Mouse (Mus musculus): ENCODE results near the gene Fnbp1l. TPM values are rescaled to one million over a fixed set of nuclear protein-coding genes. Genes with fewer than 3 reads are reported as not detected.

Gene Fnbp1l
- under 1 TPM in 1 of 2 experiments, not detected in 1; 0.08 TPM for polyA plus RNA-seq (2017; shearing (Covaris generic))

DNA sequence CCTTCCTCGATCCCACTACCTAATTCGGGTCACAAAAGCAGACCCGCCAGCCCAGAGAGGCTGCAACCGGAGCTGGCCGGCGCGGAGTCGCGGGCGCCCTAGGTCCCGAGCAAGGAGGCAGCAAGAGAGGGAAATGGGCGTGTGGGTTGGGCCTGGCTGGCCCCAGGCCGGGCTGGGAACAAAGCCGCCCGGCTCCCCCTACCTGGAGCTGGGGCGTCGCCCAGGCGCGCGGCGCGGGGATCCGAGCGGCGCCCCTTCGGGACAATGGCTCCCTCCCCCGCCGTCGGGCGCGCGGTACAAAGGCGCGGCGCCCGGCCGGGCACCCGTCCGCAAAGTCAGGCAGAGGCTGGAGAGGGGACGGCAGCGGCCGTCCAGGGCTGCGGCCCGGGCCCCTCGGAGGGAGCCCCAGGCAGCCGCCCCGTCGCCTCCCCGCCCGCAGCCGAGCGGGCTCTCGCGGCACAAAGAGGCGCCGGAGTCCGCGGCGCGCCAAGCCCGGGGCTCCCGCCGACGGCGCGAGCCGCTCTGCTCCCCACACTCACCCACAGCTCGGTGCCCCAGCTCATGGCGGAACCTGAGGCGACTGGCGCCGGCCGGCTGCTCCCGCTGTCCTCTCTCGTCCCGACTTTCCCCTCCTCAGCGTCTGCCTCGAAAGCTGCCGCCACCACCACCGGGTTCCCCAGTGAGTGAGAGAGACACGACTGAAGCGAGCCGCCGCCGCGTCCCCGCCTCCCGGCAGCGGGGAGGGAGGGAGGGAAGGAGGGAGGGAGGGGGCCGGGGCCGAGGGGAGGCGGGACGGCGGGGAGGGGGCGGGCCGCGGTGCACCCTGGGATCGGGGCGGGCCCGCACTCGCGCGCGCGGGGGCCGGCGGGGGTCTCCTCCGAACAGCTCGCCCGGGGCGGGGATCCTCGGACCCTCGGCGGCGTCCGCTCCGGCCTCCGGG is at the start of gene Fnbp1l:
Fnbp1l (minus strand) TSS at position 725 of the 940 bp plus-strand sequence.
- peak; percentile 27 for ATAC-seq

DNA sequence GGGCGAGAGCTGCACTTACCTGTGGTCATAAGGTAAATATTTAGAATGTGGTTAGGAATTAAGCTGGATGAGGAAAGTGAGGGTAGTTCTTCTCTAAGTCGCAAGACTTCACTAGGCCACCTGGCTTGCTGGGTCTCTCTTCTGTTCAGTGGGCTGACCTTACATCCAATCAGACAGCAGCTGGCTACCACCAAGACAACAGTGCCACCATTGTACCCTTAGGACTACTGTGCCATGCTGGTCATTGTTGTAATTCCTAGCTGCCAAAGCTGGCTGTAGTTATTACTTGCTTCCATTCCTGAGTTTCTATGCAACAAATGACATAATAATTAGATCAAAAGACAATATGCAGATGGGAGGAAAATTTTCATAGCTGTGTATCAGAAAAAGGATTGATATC is 41.3 kb upstream of the Fnbp1l start:
- ATAC-seq, result no peak

DNA sequence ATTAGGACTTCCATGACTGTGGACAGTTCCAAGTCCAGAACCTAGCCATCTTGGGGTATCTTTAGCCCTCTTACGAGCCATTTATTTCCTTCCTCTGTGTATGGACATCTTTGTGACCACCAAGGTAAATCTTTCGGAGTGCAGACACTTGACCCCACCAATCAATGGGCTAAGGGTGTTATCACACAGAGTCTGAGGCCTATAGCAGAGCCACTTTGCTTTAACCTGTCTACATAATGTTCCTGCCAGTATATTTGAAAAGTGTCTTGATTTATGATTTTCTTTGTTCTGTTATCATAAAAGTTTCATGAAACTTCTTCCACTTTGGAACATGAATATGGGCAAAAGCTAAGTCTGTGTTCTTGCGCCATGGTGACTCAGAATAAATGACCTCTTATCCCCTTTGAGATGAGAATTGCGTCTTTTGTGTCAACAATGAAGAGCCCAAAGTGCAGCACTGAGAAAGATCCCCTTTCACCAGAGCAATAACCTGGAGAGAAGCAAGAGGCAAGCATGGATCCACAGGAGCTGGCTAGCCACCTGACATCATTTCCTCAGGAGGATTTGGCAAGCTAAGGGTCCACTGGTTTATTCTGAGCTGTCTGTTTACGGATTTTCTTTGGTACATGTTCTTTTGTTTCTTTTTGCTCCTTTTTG is 39.9 kb upstream of the Fnbp1l start:
- no peak for ATAC-seq

DNA sequence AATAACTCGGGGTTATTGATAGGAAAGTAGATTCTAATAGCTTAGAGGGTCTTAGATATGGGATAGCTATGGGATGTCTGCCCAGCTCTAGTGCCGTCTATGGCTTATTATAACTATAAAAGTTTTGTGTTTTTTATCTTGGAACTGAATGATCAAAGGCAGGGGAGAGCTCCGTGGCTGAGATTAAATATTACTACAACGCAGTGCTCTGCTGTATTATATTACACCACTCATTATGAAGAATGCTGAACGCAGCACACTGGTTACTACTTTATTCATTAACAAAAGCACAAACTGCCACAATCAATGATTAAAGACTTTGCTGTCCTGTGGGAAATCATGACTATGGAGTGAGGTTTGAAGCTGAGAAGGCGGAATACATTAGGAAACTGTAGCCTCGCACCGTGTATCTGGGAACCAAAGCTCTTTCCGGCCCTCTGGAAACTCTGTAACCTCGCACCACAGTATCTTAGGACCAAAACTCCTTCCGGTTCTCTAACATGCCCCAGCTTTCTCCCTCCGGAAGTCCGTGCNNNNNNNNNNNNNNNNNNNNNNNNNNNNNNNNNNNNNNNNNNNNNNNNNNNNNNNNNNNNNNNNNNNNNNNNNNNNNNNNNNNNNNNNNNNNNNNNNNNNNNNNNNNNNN is 27.8 kb upstream of the Fnbp1l start:
- ATAC-seq, result no peak

DNA sequence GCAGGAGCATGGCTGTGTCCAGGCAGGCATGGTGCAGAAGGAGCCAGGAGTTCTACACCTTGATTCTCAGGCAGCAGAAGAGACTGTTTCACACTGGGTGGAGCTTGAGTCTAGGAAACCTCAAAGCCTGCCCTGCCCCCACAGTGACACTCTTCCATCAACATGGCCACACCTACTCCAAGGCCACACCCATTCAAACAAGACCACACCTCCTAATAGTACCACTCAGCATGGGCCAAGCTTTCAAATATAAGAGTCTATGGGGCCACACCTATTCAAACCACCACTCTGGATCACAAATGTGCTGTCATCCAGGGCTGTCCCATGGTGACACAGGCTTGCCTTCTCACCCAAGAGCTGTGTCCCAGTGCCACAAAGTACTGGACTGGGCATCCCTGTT is 20.8 kb upstream of the Fnbp1l start:
- ATAC-seq, result no peak

DNA sequence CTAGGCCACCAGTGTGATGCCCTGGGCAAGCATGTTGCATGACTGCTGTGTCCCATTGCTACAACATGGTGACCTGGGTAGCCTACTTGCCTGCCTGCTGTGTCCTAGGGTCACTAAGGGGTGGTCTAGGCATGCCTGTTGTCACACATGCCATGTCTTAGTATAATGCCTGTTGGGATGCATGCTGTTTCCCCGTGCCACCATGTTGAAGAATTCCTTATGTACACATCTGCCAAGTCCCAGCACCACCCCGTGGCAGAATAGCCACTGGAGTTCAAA is 19.6 kb upstream of the Fnbp1l start:
- ATAC-seq, result no peak

DNA sequence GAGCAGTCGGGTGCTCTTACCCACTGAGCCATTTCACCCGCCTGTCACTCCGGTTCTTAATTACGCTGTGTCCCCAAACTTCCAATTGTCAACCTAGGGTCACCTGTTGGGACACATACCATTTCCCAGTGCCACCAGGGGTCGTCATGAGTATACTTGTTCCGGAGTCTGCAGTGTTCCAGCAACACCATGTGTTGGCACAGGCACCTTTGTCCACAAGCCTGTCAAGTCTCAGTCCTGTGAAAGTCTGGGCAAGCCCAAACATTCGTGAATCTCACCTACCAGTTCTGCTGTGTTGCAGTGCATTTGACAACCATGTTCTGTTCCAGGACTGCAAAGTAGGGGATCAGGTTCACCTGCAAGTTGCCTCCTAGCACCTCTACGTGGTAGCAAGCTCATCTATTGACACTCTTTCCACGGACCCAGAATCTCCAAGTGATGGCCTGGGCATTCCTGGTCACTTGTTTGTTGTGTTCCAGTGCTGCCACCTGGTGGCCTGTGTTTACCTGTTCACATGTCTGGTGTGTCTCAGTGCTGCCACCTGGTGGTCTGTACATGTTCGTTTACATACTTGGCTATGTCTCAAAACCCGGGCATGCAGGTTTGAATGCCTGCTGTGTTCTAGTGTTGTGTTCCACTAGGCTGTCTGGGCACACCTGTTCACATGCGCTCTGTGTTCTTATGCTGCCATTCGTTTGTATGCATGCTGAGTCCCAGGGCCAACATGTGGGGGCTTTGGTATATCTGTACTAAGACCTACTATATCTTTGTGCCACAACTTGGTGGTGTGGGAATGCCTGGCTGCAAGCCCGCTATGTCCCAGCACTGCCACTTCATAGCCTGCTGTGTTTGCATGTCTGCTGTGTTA is 19.0 kb upstream of the Fnbp1l start:
- ATAC-seq, result peak; percentile 91

DNA sequence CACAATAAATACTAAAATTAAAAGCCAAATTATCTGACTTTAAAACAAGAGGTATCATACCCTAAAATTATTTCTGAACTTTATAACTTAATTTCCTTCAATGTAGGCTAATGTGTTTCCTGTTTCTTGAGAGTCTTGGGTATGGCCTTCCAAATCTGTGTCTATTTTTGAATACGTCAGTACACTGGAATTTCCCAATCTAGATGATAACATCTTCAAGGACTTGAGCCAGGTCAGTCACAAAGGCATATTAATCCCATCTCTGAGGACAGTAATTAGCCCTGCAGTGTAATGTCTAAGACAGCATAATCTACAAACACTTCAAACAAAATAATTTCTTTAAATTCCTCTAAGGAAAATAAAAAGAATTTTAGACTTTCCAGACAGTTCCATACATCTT is 17.8 kb upstream of the Fnbp1l start:
- no peak for ATAC-seq

DNA sequence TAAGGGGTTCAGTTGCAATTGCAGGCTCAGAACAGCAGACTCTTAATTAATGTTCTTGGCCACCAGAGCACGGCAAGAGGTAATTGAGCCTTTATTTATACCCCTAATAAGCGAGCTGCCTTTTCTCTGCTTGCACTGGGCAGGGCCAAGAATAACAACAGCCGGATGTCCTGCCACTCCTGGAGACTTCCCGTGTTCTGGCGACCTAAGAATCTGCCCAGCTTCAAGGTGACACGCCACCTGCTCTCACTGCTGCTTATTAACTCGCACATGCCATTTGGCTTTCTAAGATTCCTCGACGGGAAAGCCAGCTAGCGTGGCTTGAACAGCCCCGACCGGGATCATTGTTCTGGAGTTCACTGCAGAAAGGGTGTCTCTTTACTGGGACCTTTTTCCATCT is 15.7 kb upstream of the Fnbp1l start:
- ATAC-seq, result no peak

DNA sequence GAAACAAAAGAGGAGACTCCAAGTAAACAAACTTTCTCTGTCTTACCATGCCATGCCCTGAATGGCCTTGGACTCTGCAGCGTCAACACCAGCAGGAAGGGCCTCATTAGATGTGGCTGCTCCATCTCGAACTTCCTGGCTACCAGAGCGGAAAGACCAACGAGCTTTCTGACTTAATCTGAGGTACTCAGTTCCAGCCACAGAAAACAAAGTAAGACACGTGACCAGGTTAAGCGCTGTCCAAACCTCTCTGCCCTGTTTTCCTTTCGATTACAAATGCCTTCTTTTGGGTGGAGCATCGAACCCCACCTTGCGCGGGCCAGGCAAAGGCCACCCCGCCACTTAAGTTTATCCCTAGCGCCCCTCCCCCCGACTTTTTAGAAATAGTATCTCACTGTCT is 10.1 kb upstream of the Fnbp1l start:
- peak; percentile 65 for ATAC-seq

DNA sequence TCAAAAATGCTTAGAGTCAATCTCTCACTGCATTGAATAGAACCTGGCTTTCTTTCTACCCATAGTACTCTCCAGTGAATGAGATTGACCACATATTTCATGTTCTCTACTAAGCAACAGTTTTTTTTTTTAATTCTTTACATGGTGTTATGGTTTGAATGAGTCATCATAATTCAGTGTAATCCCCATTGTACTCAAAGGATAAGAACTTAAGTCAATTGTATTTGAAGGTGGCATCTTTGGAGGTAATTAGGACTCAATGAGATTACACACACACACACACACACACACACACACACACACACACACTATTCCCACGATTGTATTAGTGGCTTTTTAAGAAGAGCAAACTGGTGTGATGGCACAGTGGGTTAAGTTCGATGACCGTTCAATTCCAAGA is 9.4 kb upstream of the Fnbp1l start:
- no peak for ATAC-seq

DNA sequence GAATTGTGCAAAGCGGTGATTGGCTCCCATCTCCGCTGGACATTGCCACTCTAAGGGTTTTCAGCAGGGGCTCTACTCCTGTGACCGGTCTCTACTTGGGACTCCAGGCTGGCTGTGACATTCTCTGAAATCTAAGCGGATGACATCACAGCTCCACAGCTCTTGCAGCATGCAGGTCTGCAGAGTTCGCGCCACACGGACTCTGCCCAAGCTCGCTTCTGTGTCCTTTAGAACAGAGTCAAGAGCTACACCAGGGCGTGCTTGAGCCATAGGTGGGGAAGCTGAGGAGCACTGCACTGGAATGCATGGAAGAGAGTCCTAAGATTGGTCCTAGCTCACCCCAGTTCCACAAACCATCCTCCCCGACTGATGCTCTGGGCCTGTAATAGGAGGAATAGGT is 9.0 kb upstream of the Fnbp1l start:
- no peak for ATAC-seq

DNA sequence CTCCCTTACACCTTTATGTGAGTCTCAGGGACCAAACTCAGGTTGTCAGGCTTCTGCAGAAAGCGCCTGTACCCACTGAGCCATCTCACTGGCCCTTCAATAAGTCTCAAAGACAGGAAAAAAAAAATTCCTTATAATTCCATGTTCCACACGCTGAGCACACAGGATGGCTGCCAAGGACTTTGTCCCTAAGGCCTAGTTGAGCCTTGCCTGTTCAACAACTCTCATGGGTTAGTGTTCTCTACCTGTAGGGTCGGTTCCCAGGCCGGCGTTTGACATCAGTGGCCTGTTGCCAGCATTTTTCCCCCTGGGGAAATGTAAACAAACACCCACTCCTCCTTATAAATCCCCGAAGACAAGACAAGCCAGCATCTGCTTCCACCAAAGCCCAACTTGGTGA is 8.3 kb upstream of the Fnbp1l start:
- ATAC-seq, result no peak

DNA sequence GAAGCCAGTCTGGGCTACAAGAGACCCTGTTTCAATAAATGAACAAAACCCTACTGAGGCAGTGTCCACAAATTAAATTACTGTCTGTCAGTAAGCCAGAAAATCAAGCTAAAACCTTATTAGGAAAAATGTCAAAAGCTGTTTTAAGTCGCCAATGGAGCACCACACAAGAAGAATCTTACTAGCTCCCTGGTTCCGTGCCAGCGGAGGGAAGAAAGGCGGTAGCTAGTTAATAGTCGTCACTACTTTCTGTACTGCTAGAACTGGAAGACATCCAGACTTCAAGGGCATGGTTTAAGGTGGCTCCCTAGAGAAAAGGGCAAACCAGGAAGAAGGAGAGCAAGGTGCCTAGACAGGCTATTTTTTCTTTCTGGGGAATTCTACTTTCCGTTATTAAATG is 5.1 kb upstream of the Fnbp1l start:
- ATAC-seq, result no peak

DNA sequence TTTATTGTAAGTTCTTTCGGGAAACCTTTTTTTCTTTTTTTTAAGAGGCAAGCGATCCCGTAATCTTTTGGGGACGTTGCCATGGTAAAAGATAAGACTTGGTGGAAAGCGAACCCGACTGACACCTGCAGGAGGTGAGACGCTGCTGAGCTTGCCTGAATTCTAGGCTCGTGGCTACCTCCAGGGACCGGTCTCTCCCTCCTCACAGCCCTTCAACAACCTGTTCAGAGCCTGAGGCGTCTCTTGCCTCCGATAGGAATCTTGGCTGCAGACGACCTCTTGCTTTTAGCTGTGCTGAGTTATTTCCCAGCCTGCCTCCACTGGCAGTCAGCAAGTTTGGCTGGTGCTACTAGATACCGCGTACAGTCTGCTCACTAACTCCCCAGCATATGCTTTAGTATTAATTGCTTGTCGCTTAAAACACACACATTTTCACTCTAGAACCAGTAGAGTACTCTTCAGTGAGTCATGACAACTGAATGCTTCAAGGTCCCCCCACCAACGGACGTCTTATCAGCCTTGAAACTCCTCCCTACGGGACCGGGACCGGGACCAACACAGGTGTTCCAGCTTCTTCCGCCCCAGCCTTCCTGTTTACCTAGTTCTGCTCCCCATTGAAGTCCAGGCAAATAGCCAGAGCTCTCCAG is 893 bp upstream of the Fnbp1l start:
- ATAC-seq, result peak; percentile 52

DNA sequence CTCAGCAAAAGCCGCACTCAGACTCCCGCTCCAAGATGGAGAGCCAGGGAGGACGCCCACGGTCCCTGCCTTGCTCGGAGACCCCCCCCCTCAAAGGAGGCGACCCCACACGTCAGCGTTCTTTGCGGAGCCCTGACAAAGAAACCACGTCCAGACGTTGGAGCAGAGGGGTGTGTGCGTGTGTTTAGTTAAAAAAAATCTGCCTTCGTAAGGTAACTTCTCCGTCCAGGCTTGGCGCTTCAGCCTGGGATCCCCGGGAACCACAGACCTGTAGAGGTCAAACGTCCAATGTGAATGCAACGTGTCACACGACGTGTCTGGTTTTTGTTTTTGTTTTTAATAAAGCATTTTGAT is 393 bp upstream of the Fnbp1l start:
- no peak for ATAC-seq

DNA sequence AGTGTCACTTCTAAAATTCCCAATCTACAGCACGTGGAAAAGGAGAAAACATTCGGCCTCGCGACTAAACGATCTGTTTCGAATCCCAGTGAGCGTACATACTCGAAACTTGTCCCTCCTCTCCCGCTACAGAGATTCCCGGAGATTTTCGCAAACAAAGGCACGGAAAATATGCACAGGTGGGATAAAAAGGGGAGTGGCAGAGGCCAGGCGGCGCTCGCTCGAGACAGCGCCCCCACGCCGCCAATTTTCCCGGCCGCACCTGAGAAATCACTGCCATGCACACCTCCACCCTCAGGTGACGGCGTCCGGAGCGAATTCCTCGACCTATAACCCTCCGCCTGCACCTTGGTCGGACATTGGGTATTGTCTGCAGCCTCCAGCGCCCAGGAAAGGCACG is 1.1 kb downstream of the Fnbp1l start:
- ATAC-seq, result no peak

DNA sequence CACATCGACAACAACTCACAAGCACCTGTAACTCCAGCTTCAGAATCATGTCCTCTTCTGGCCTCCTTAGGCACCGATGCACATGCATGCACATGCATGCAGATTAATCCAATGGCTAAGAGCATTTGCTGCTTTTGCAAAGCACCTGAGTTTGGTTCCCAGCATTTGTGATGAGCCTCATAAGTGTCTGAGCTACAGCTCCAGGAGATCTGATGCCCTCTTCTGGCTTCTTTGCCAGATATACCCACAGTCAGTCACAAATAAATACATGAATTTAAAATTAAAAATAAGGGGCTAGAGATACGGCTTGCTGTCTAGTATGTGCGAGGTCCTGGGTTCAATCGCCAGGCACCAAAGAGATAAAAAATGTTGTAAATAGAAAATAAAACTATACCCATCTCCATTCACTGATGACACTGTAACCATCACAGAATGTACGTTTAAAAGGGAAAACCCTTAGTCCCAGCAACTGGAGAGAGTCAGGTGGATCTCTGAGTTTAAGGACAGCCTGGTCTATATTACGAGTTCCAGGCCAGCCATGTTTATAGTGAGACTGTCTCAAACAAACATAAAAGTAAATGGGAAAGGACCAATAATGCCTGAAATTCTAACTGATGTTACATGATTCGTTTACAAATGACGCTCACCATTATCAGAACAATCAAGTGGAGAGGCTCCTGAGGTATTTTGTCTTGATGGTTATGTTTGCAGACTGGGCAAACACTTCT is 1.7 kb downstream of the Fnbp1l start:
- no peak for ATAC-seq

DNA sequence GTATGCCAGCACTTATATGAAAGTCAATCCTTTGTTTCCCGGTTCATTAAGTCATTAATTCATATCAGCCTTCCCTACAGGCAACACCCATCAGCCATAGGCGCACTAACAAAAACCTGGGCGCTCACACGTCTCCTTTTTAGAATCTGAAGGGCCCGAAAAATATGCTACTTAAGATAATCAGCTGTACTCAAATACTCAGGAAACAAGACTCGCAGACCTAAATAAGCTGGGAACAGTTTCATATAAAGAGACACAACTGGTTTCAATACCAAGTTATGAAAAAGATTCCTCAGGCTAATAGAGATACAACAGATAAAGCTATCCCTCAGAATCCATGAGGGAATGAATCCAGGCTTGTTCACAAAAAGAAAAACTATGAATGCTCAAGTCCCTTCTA is 7.0 kb downstream of the Fnbp1l start:
- no peak for ATAC-seq

DNA sequence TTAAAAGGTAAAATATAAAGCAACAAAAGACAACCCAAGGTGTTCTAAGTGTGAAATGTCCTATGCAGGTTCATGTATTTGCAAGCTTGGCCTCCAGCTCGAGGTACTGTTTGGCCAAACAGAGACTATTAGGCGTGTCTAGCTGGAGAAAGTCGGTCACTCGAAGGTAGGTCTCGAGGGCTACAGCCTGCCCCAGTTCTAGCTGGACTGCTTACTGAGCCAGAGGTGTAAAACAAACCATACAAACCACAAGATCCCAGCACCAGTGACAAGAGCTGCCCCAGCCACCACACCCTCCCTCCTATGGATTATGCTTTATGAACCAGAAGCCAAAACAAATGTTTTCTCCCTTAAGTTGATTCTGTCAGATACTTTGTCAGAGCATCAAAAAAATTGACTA is 7.8 kb downstream of the Fnbp1l start:
- no peak for ATAC-seq

DNA sequence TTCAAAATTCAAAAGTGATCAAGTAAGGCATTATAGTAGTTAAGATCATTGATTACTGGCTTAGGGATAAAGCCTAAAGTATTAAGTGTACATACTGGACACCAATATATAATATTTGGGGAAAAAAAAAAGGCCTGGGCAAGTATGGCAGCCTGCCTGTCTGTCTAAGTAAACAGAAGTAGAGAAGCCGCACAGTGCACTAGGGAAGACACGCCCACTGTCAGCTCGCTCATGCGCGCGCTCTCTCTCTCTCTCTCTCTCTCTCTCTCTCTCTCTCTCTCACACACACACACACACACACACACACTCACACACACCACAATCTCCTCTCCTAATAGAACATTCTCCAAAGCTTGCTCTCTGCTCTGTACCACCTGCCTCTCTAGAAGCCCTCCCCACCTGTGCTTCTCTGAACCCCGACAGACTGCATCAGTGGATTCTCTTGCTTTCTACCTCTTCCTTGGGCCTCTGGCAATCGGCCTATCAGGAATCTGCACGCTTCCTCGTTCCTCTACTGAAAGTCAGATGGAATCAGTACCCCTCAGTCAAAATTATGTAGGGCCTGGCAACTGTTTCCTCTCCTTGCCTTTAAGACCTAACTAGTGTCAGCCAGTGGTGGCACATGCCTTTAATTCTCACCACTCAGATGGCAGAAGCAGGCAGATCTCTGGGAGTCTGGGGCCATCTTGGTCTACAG is 13.3 kb downstream of the Fnbp1l start:
- no peak for ATAC-seq
